8 mouse cellular contexts compared by ENCODE assay signal in genomic region chr11:81587942-81588341, GRCm38 (mm10).
A peak's percentile ranks its signal among the peaks of the same experiment; 100 is the strongest.
DNase-seq lines count a peak whose midpoint lies in the region; ATAC-seq and TF ChIP-seq lines count a peak whose summit lies in the region.

No protein-coding gene starts in this region.

- H3K4me2 ChIP-seq in hindbrain, embryonic 14.5 days (replicated peaks), result peak overlapping the region; percentile 40

- DNase-seq in heart, adult 11 months, result peak; percentile 92
- no peak for DNase-seq in heart, adult 8-10 months (ENCODE audit: low spot score)
- DNase-seq in cerebellum, postnatal 14 days, result peak; percentile 78 to 85
- DNase-seq in hindbrain, embryonic 14.5 days (ENCODE audit: low spot score), result peak; percentile 73
- DNase-seq in spleen, adult 12 weeks (ENCODE audit: low spot score), result no peak
- DNase-seq in kidney, adult 2 months, result no peak

- H3K9ac ChIP-seq in hindbrain, embryonic 14.5 days, result 0 out of 2 replicates have a peak overlapping the region, but pooled peaks have one; percentile 12

- H3K4me3 ChIP-seq in E14TG2a.4 (replicated peaks; ENCODE audit: low read length), result no peak overlapping the region
- H3K4me3 ChIP-seq in hindbrain, embryonic 14.5 days (replicated peaks; ENCODE audit: low read length), result no peak overlapping the region
- H3K4me3 ChIP-seq in kidney, adult 2 months (ENCODE audit: insufficient read depth, low read depth, low read length), result no peak overlapping the region

- WGBS in hindbrain, embryonic 14.5 days, result 39% methylated on average over 17 of the region's 17 CpGs
- 68% methylated on average over 17 of the region's 17 CpGs for WGBS in kidney, adult 2 months

- 0 out of 2 replicates have a peak, but pooled peaks have one; percentile 7 for TF ChIP-seq CTCF in E14TG2a.4 (conservative IDR thresholded peaks at IDR 0.05; ENCODE audit: low read length)
- TF ChIP-seq CTCF in kidney, adult 2 months (conservative IDR thresholded peaks at IDR 0.05; ENCODE audit: insufficient read depth, insufficient read length, low read depth, low read length), result no peak

- ATAC-seq in hindbrain, embryonic 14.5 days (ENCODE audit: low FRiP score), result peak; percentile 46; the same call in 1 of the 2 replicates
- no peak for ATAC-seq in monocyte, adult 5-6 weeks (replicated peaks; ENCODE audit: insufficient number of reproducible peaks, low FRiP score, low TSS enrichment, poor library complexity, severe bottlenecking)

- H3K36me3 ChIP-seq in E14TG2a.4 (ENCODE audit: insufficient read depth, low read length), result no peaks in the 10 kb centered on the region
- no peaks in the 10 kb centered on the region for H3K36me3 ChIP-seq in hindbrain, embryonic 14.5 days (replicated peaks; ENCODE audit: control insufficient read depth, insufficient read depth)
- no peaks in the 10 kb centered on the region for H3K36me3 ChIP-seq in kidney, adult 2 months (ENCODE audit: control insufficient read depth, insufficient read depth, low read length)

- H3K27ac ChIP-seq in hindbrain, embryonic 14.5 days, result peak overlapping the region; percentile 63
- H3K27ac ChIP-seq in kidney, adult 2 months (ENCODE audit: insufficient read depth, low read depth, low read length), result no peak overlapping the region

- H3K4me1 ChIP-seq in E14TG2a.4 (replicated peaks; ENCODE audit: low read depth, low read length), result peaks cover 38% of the 10 kb centered on the region
- H3K4me1 ChIP-seq in hindbrain, embryonic 14.5 days (replicated peaks; ENCODE audit: control insufficient read depth, insufficient read depth, low read length), result 0 out of 2 replicates have a peak, but pooled peaks cover 14% of the 10 kb centered on the region
- H3K4me1 ChIP-seq in kidney, adult 2 months (ENCODE audit: control insufficient read depth, insufficient read depth, low read length), result no peaks in the 10 kb centered on the region

- H3K9me3 ChIP-seq in E14TG2a.4 (ENCODE audit: low read length), result no peaks in the 10 kb centered on the region
- H3K9me3 ChIP-seq in hindbrain, embryonic 14.5 days (ENCODE audit: control insufficient read depth, low read length), result no peaks in the 10 kb centered on the region

- no peak for TF ChIP-seq POLR2A in kidney, adult 2 months (IDR thresholded peaks at IDR 0.05; ENCODE audit: low read depth, low read length)

- no peaks in the 10 kb centered on the region for H3K27me3 ChIP-seq in E14TG2a.4 (ENCODE audit: insufficient read depth, low read length)
- H3K27me3 ChIP-seq in hindbrain, embryonic 14.5 days (ENCODE audit: control insufficient read depth, insufficient read depth, low read length), result no peaks in the 10 kb centered on the region
- H3K27me3 ChIP-seq in kidney, adult 2 months (replicated peaks; ENCODE audit: control insufficient read depth, insufficient read depth, low read length), result no peaks in the 10 kb centered on the region

Comparison
In these comparisons a context has a peak if more than half of its experiments do, and no peak if none do; other contexts are left out.
1. DNase-seq: peak in heart, adult 11 months (single experiment), cerebellum, postnatal 14 days (2 of 2) and hindbrain, embryonic 14.5 days (single experiment); none in heart, adult 8-10 months (single experiment), spleen, adult 12 weeks (single experiment) and kidney, adult 2 months (single experiment).